Mouse (Mus musculus): ENCODE data around the gene Far1. TPM values are rescaled to one million over a fixed set of nuclear protein-coding genes. Genes with fewer than 3 reads are reported as not detected.

The Far1 gene
- total RNA-seq (2021) = 10 to 100 TPM; 32.4 to 39.3 TPM

GRCm38 (mm10) chr7:113513286-113513962, at the start of gene Far1:
Gene Far1, plus strand, starts transcription at chr7:113513834.
- DNase-seq = peak; percentile 99
- intact Hi-C loops (cut with DNase I) = no loop called here

- DNase-seq = no peak
- intact Hi-C loops (cut with DNase I) = no loop called here
These were observed 45.3 kb upstream of the Far1 start for GRCm38 (mm10) chr7:113468345-113468744.

GRCm38 (mm10) chr7:113470671-113471070, 43.0 kb upstream of the Far1 start:
- DNase-seq = peak in 1 of 2 experiments; percentile 1
- intact Hi-C loops (cut with DNase I) = no loop called here

- DNase-seq = no peak
- intact Hi-C loops (cut with DNase I) = no loop called here
These were observed 42.0 kb upstream of the Far1 start for GRCm38 (mm10) chr7:113471653-113472052.

- no peak for DNase-seq
- intact Hi-C loops (cut with DNase I) = no loop called here
These were observed 17.8 kb upstream of the Far1 start for GRCm38 (mm10) chr7:113495792-113496191.

GRCm38 (mm10) chr7:113498413-113498812, 15.2 kb upstream of the Far1 start:
- intact Hi-C loops (cut with DNase I) = no loop called here
- no peak for DNase-seq

GRCm38 (mm10) chr7:113499821-113500220, 13.8 kb upstream of the Far1 start:
- intact Hi-C loops (cut with DNase I) = no loop called here
- DNase-seq = no peak

- intact Hi-C loops (cut with DNase I) = no loop called here
- no peak for DNase-seq
These were observed 11.2 kb upstream of the Far1 start for GRCm38 (mm10) chr7:113502453-113502852.

- intact Hi-C loops (cut with DNase I) = no loop called here
- DNase-seq = no peak
These were observed 8.6 kb upstream of the Far1 start for GRCm38 (mm10) chr7:113505047-113505446.

- intact Hi-C loops (cut with DNase I) = no loop called here
- DNase-seq = no peak
These were observed 8.1 kb upstream of the Far1 start for GRCm38 (mm10) chr7:113505516-113506045.

GRCm38 (mm10) chr7:113507846-113508245, 5.8 kb upstream of the Far1 start:
- intact Hi-C loops (cut with DNase I) = no loop called here

GRCm38 (mm10) chr7:113511396-113511795, 2.2 kb upstream of the Far1 start:
- DNase-seq = no peak
- intact Hi-C loops (cut with DNase I) = no loop called here

More at GRCm38 (mm10) chr7:113507846-113508245, 5.8 kb upstream of the Far1 start:
- DNase-seq = no peak

- intact Hi-C loops (cut with DNase I) = no loop called here
- DNase-seq = peak; percentile 2 to 7
These were observed 928 bp upstream of the Far1 start for GRCm38 (mm10) chr7:113512527-113513285.

GRCm38 (mm10) chr7:113513963-113514649, 472 bp downstream of the Far1 start:
- intact Hi-C loops (cut with DNase I) = no loop called here
- no peak for DNase-seq

- no peak for DNase-seq
- intact Hi-C loops (cut with DNase I) = no loop called here
These were observed 2.2 kb downstream of the Far1 start for GRCm38 (mm10) chr7:113515831-113516230.

GRCm38 (mm10) chr7:113518419-113518818, 4.8 kb downstream of the Far1 start:
- DNase-seq = no peak
- intact Hi-C loops (cut with DNase I) = no loop called here

- intact Hi-C loops (cut with DNase I) = no loop called here
- no peak for DNase-seq
These were observed 5.3 kb downstream of the Far1 start for GRCm38 (mm10) chr7:113518961-113519360.

- intact Hi-C loops (cut with DNase I) = no loop called here
- no peak for DNase-seq
These were observed 29.5 kb downstream of the Far1 start for GRCm38 (mm10) chr7:113543158-113543557.

GRCm38 (mm10) chr7:113551742-113552463, 38.3 kb downstream of the Far1 start:
- intact Hi-C loops (cut with DNase I) = no loop called here
- DNase-seq = no peak

GRCm38 (mm10) chr7:113552508-113552907, 38.9 kb downstream of the Far1 start:
- intact Hi-C loops (cut with DNase I) = no loop called here
- DNase-seq = no peak

GRCm38 (mm10) chr7:113556138-113556537, 42.5 kb downstream of the Far1 start:
- intact Hi-C loops (cut with DNase I) = no loop called here
- DNase-seq = no peak
